Mouse (Mus musculus) heart, postnatal 0 days (tissue): ENCODE results near the gene Smyd3.

Source experiments
- CTCF ChIP-seq: IDR thresholded peaks from 2 replicates; pipeline ENCODE4 v1.5.1; 2016; ENCODE audit warnings: antibody characterized with exemption, control low read depth, low read depth
- EP300 ChIP-seq: IDR thresholded peaks from 2 replicates; pipeline ENCODE4 v1.6.1; 2016; ENCODE audit warnings: antibody characterized with exemption, low read depth

DNA sequence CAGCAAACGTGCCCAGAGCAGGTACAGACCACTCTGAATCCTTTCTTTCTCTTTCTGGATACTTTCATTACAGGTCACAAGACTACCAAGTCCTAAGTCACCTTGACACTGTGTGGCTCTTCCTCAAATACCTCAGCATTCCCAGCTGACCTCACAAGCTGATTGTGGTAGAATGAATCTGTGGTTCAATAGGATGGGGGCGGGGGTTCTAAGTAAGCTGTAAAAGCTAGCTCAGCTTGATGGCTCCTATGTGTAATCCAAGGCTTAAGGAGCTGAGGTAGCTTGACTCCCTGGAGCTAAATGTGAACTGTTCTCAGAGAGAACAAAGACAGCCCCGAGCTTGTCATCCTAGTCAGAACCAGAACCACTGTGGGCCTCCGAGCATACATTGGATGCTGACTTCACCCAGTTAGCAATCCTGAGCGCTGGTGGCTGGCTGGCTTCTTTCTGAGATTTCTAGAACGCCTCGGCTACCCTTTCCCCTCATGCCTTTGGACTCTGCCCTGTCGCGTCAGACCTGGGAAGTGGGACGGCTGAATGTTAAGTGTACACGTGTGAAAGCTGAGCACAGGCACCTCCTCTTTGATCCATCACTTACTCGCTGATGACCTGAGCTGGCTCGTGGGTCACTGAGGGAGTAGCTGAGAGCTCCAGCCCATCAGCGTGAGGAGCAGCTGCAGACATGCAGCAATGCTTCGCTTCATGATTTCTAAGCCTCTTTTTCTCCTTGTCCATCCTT is 131.4 kb downstream of the Smyd3 start:
- TF ChIP-seq CTCF (no peak), EP300 (no peak)
